18 mouse cellular contexts compared by ENCODE assay signal in genomic region chr1:118598339-118598738, GRCm38 (mm10). TPM values are rescaled to one million over a fixed set of nuclear protein-coding genes. Genes with fewer than 3 reads are reported as not detected.
DNase-seq lines count a peak whose midpoint lies in the region; ATAC-seq and TF ChIP-seq lines count a peak whose summit lies in the region.
"Had no signal": no experiment of that assay in that cellular context is flagged by ENCODE, and none has a peak within 500 bp of the region (broad histone marks: within the 10 kb centered on the region; RNA-seq: fewer than 3 reads in every experiment).

No protein-coding gene starts in this region.

- no peaks in the 10 kb centered on the region for H3K27me3 ChIP-seq in forebrain, embryonic 14.5 days (replicated peaks; ENCODE audit: control insufficient read depth, insufficient read depth, low read length)
- H3K27me3 ChIP-seq in forebrain, embryonic 16.5 days (replicated peaks; ENCODE audit: control insufficient read depth, insufficient read depth, low read length) = no peaks in the 10 kb centered on the region
- no peaks in the 10 kb centered on the region for H3K27me3 ChIP-seq in small intestine, adult 2 months (ENCODE audit: control insufficient read depth, insufficient read depth, low read length)
- no peaks in the 10 kb centered on the region for H3K27me3 ChIP-seq in midbrain, embryonic 10.5 days (ENCODE audit: low read depth, poor library complexity, severe bottlenecking)
- H3K27me3 ChIP-seq: embryonic facial prominence, embryonic 12.5 days; heart, embryonic 15.5 days; kidney, embryonic 15.5 days; limb, embryonic 15.5 days; Patski had no signal

- no peak for TF ChIP-seq POLR2A in small intestine, adult 2 months (IDR thresholded peaks at IDR 0.05; ENCODE audit: low read depth, low read length)

- no peak overlapping the region for H3K9ac ChIP-seq in forebrain, embryonic 14.5 days (ENCODE audit: low read length)
- no peak overlapping the region for H3K9ac ChIP-seq in forebrain, embryonic 16.5 days (replicated peaks; ENCODE audit: low read depth, low read length)
- H3K9ac ChIP-seq: embryonic facial prominence, embryonic 12.5 days; heart, embryonic 15.5 days; kidney, embryonic 15.5 days; limb, embryonic 15.5 days had no signal

- no peak overlapping the region for H3K4me2 ChIP-seq in forebrain, embryonic 14.5 days (ENCODE audit: low read length)
- H3K4me2 ChIP-seq in forebrain, embryonic 16.5 days (ENCODE audit: low read length) = no peak overlapping the region
- H3K4me2 ChIP-seq: embryonic facial prominence, embryonic 12.5 days; heart, embryonic 15.5 days; kidney, embryonic 15.5 days; limb, embryonic 15.5 days had no signal

- ATAC-seq in forebrain, embryonic 14.5 days = no peak
- no peak for ATAC-seq in forebrain, embryonic 16.5 days
- peak; percentile 81 for ATAC-seq in cerebellum, adult (ENCODE audit: insufficient number of reproducible peaks, low FRiP score, low TSS enrichment)
- ATAC-seq: inflammation-experienced regulatory T-cells, adult 6 months; Patski had no signal

- peak; percentile 23 for DNase-seq in forebrain, embryonic 14.5 days (ENCODE audit: low spot score)
- DNase-seq in cerebellum, postnatal 14 days = peak; percentile 41 to 66
- DNase-seq in kidney, adult 11 months = no peak
- no peak for DNase-seq in midbrain, embryonic 10.5 days (ENCODE audit: low spot score)
- no peak for DNase-seq in spleen, postnatal 10 days (ENCODE audit: low spot score in 2 of 2)
- DNase-seq: adrenal gland, postnatal 36 days; midbrain, embryonic 14.5 days had no signal

- TF ChIP-seq CTCF in small intestine, adult 2 months (IDR thresholded peaks at IDR 0.05; ENCODE audit: extremely low read depth, insufficient read length, insufficient replicate concordance, low read depth, low read length) = no peak

- H3K4me1 ChIP-seq in forebrain, embryonic 14.5 days (ENCODE audit: control insufficient read depth, insufficient read depth, low read length) = no peaks in the 10 kb centered on the region
- H3K4me1 ChIP-seq in forebrain, embryonic 16.5 days (replicated peaks; ENCODE audit: control insufficient read depth, insufficient read depth, low read length) = no peaks in the 10 kb centered on the region
- H3K4me1 ChIP-seq in small intestine, adult 2 months (ENCODE audit: control insufficient read depth, insufficient read depth, insufficient read length, low read length) = peaks cover 10% of the 10 kb centered on the region
- H3K4me1 ChIP-seq in midbrain, embryonic 10.5 days = no peaks in the 10 kb centered on the region
- H3K4me1 ChIP-seq: embryonic facial prominence, embryonic 12.5 days; hindbrain, embryonic 10.5 days; kidney, embryonic 15.5 days; limb, embryonic 15.5 days had no signal

- WGBS in forebrain, embryonic 14.5 days = 79% methylated on average over 3 of the region's 3 CpGs
- 71% methylated on average over 3 of the region's 3 CpGs for WGBS in forebrain, embryonic 16.5 days
- WGBS in small intestine, adult 2 months = 30% methylated on average over 3 of the region's 3 CpGs
- 93% methylated on average over 3 of the region's 3 CpGs for whole genome bisulfite sequencing in midbrain, embryonic 10.5 days

- H3K9me3 ChIP-seq in forebrain, embryonic 14.5 days (replicated peaks; ENCODE audit: control insufficient read depth, low read length) = no peaks in the 10 kb centered on the region
- no peaks in the 10 kb centered on the region for H3K9me3 ChIP-seq in forebrain, embryonic 16.5 days (ENCODE audit: control insufficient read depth, low read length)
- no peaks in the 10 kb centered on the region for H3K9me3 ChIP-seq in midbrain, embryonic 10.5 days (replicated peaks)
- H3K9me3 ChIP-seq: embryonic facial prominence, embryonic 12.5 days; heart, embryonic 15.5 days; hindbrain, embryonic 10.5 days; kidney, embryonic 15.5 days; limb, embryonic 15.5 days had no signal

- H3K27ac ChIP-seq in forebrain, embryonic 14.5 days (ENCODE audit: low read depth, low read length) = no peak overlapping the region
- H3K27ac ChIP-seq in forebrain, embryonic 16.5 days (ENCODE audit: low read length) = no peak overlapping the region
- H3K27ac ChIP-seq in small intestine, adult 2 months (ENCODE audit: insufficient read depth, low read depth, low read length) = peak overlapping the region; percentile 3; the same call in 1 of the 2 replicates
- no peak overlapping the region for H3K27ac ChIP-seq in midbrain, embryonic 10.5 days (replicated peaks)
- H3K27ac ChIP-seq: embryonic facial prominence, embryonic 12.5 days; heart, embryonic 15.5 days; hindbrain, embryonic 10.5 days; kidney, embryonic 15.5 days; limb, embryonic 15.5 days; macrophage had no signal

- peaks cover 96% of the 10 kb centered on the region for H3K36me3 ChIP-seq in forebrain, embryonic 14.5 days (ENCODE audit: control insufficient read depth, insufficient read depth, low read length)
- H3K36me3 ChIP-seq in forebrain, embryonic 16.5 days (ENCODE audit: control insufficient read depth, insufficient read depth) = peaks cover 46% of the 10 kb centered on the region
- H3K36me3 ChIP-seq in small intestine, adult 2 months (ENCODE audit: control insufficient read depth, insufficient read depth, low read length) = peaks cover 51% of the 10 kb centered on the region
- H3K36me3 ChIP-seq in midbrain, embryonic 10.5 days = peaks cover 98% of the 10 kb centered on the region

- H3K4me3 ChIP-seq in forebrain, embryonic 14.5 days (ENCODE audit: low read depth, low read length) = no peak overlapping the region
- H3K4me3 ChIP-seq in forebrain, embryonic 16.5 days (replicated peaks; ENCODE audit: low read length) = no peak overlapping the region
- no peak overlapping the region for H3K4me3 ChIP-seq in small intestine, adult 2 months (ENCODE audit: low read depth, low read length)
- H3K4me3 ChIP-seq in midbrain, embryonic 10.5 days = no peak overlapping the region
- H3K4me3 ChIP-seq: embryonic facial prominence, embryonic 12.5 days; heart, embryonic 15.5 days; hindbrain, embryonic 10.5 days; kidney, embryonic 15.5 days; limb, embryonic 15.5 days had no signal

RNA-seq across cellular contexts. Expression of gene Tfcp2l1, which starts 29.4 kb away (rescaled TPM):
- 0.29 and 0.80 TPM in 2 replicates for polyA plus RNA-seq in forebrain, embryonic 14.5 days (2014; fragmentation: Nextera tagmentation; extraction: Ambion mirVana)
- 0.26 and 0.28 TPM in 2 replicates for polyA plus RNA-seq in forebrain, embryonic 16.5 days (2015; fragmentation: Nextera tagmentation; extraction: Ambion mirVana)
- 23.3 and 24.1 TPM in 2 replicates for polyA plus RNA-seq in small intestine, adult 2 months (2012; rRNA removed)
- 0.06 and 0.20 TPM in 2 replicates for polyA plus RNA-seq in midbrain, embryonic 10.5 days (2016; fragmentation: Nextera tagmentation; extraction: Ambion mirVana)

Comparison
In these comparisons a context has a peak if more than half of its experiments do, and no peak if none do; other contexts are left out.
1. DNase-seq: peak in forebrain, embryonic 14.5 days (single experiment) and cerebellum, postnatal 14 days (2 of 2); none in kidney, adult 11 months (single experiment), midbrain, embryonic 10.5 days (single experiment) and spleen, postnatal 10 days (0 of 2).
2. RNA of gene Tfcp2l1, which starts 29.4 kb away (polyA plus RNA-seq): 23.3 to 24.1 TPM in small intestine, adult 2 months; 0.29 to 0.80 TPM in forebrain, embryonic 14.5 days, 0.26 to 0.28 TPM in forebrain, embryonic 16.5 days and 0.06 to 0.20 TPM in midbrain, embryonic 10.5 days; every median in the first group is over 10 times any median in the second.